Mouse (Mus musculus): ENCODE data around the gene Robo1.

Robo1 gene

GRCm38 (mm10) chr16:72998677-72999076 is 690.6 kb downstream of the Robo1 start:
- no peak for DNase-seq (ENCODE audit: low read depth, low spot score)

DNA sequence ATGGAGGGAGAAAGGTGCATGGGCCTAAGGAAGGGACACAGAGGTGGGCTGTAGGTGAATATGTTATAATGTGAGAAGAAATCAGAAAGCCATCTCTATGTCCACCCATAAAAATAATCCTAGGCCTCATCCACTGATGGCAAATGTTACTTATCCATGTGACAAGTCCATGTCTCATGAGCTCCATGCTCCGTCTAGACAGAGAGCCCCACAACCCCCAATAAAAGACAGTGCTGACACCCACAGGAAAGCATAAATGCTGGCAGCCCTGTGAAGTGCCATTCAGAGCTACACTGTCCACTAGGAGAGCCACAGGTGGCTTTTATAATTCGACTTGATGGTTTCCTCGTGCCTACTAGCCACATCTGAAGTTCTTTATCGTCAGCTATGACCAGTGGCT is 694.6 kb downstream of the Robo1 start:
- DNase-seq (ENCODE audit: low read depth, low spot score), result no peak

DNA sequence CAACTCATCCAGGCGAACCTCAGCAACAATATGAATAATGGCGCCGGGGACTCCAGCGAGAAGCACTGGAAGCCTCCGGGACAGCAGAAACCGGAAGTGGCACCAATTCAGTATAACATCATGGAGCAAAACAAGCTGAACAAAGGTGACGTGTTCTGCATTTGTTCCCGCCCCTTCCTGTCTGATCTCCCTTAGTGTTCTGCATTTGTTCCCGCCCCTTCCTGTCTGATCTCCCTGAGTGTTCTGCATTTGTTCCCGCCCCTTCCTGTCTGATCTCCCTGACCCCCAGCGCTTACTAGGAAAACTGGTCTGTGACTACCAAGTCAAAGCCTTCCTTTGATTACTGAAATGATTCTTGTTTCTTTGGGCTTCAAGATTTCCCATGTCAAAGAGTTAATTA is 696.5 kb downstream of the Robo1 start:
- no peak for DNase-seq (ENCODE audit: low read depth, low spot score)

- no peak for DNase-seq (ENCODE audit: low read depth, low spot score)
Measured at GRCm38 (mm10) chr16:73005831-73006230, 697.7 kb downstream of the Robo1 start.

DNA sequence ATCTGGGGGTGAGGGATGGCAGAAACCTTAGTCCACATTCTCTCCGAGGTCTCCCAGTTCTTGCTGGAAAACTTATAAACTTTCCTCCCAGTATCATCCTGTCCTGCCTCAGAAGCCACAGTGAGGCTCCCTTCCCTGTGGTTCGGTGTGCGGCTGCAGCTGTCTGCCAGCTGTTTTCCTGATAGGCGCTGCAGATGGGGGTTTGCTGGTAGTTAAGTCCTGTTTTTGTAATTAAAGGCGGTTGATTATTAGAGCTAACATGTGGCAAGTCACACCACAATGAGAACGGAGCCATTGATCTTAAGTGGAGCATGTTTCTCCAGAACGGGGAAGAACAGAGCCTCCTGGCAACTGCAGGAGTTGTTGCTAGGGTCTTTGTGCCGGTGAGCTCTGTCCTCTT is 699.3 kb downstream of the Robo1 start:
- no peak for DNase-seq (ENCODE audit: low read depth, low spot score)

- no peak for DNase-seq (ENCODE audit: low read depth, low spot score)
Measured at GRCm38 (mm10) chr16:73011313-73011712, 703.2 kb downstream of the Robo1 start.

DNA sequence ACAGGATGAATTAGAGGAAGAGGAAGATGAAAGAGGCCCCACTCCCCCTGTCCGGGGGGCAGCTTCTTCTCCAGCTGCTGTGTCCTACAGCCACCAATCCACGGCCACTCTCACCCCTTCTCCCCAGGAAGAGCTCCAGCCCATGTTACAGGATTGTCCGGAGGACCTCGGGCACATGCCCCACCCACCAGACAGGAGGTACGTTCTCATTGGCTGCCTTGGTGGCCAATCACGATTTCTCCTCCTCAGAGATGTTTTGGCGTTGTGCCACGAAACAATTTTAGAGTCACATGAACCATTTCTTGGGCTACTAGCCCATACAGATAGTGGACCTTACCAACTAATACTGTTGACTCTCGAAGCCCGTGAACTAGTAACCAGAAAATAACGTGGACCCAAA is 704.8 kb downstream of the Robo1 start:
- no peak for DNase-seq (ENCODE audit: low read depth, low spot score)

DNA sequence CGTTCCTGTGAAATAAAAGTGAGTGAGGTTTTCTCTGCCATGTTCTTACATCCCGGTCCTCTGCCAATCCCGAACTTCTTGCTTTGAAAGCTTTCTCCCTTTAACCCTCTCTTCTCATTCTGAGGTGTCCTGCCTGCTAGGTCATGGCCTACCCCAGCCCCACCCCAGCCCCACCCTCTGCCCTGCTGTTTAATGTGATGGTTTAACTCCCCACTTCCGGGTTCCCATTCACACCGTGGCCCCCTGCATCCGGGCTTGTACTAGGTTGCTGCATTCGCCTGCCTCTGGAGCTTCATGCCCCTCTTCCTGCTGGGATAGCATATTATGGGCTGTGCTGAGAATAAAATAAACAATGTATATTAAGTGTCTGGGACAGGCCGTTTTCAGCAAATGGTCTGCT is 706.4 kb downstream of the Robo1 start:
- no peak for DNase-seq (ENCODE audit: low read depth, low spot score)

DNA sequence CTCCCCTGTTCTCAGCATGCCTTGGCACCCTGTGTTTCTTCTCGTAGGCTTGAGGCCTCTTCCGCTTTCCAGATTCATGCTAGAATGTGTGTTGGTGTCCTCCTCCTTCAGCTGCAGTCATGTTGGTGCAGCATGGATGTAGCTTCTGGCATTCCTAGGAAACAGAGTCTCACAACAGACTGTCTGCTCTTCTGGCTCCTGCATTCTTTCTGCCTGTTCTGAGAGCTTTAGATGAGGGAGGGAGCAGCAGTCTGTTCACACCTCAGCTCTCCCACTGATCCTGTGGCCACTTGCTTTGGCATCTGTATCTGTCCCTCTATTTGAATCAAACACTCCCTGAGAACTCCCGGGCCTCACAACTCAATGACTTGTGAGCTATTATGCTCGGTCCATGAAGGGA is 707.9 kb downstream of the Robo1 start:
- DNase-seq (ENCODE audit: low read depth, low spot score), result peak; percentile 57

- no peak for DNase-seq (ENCODE audit: low read depth, low spot score)
Measured at GRCm38 (mm10) chr16:73016801-73017200, 708.7 kb downstream of the Robo1 start.

GRCm38 (mm10) chr16:73024326-73024725 is 716.2 kb downstream of the Robo1 start:
- peak; percentile 18 for DNase-seq (ENCODE audit: low read depth, low spot score)

- peak; percentile 25 for DNase-seq (ENCODE audit: low read depth, low spot score)
Measured at GRCm38 (mm10) chr16:73027692-73028091, 719.6 kb downstream of the Robo1 start.

DNA sequence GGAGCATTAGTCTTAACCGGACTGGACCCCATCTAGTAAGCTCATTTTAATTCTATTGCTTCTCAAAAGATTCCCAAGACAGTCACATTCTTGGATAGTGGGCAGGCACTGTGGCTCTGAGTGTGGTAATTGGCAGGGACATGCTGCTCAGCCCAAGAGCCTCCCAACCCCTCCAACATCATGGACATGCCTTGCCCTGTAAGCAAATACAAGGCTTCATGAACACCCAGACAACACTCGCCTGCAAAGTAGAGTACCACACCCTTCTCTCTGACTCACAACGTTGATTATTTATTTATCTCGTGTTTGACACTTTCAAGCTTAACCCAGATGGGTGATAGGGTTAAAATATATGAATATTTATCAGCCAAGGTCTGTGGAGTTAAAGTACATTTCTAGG is 722.9 kb downstream of the Robo1 start:
- no peak for DNase-seq (ENCODE audit: low read depth, low spot score)

GRCm38 (mm10) chr16:73035210-73035985 is 727.3 kb downstream of the Robo1 start:
- peak; percentile 90 for DNase-seq (ENCODE audit: low read depth, low spot score)

DNA sequence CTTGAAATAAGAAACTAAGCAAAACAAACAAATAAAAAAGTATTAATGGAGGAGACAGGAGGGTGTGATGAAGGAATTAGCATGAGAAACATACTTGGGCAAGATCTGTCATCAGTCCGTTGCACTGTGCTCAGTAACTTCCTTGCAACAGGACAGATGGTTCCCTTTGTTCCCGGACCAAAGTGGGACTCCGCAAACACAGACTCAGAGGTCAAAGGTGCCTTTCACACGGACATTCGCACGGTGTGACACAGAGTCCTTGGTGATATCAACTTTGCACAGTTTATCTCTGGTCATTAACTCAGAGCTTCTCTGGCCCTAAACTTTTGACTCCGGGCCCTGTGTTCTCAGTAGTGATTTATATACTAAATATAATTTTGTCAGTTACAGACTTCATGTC is 730.4 kb downstream of the Robo1 start:
- DNase-seq (ENCODE audit: low read depth, low spot score), result no peak

GRCm38 (mm10) chr16:73062461-73062860 is 754.4 kb downstream of the Robo1 start:
- no peak for DNase-seq (ENCODE audit: low read depth, low spot score)

GRCm38 (mm10) chr16:73067782-73068181 is 759.7 kb downstream of the Robo1 start:
- DNase-seq (ENCODE audit: low read depth, low spot score), result no peak

GRCm38 (mm10) chr16:73072047-73072446 is 763.9 kb downstream of the Robo1 start:
- DNase-seq (ENCODE audit: low read depth, low spot score), result no peak

DNA sequence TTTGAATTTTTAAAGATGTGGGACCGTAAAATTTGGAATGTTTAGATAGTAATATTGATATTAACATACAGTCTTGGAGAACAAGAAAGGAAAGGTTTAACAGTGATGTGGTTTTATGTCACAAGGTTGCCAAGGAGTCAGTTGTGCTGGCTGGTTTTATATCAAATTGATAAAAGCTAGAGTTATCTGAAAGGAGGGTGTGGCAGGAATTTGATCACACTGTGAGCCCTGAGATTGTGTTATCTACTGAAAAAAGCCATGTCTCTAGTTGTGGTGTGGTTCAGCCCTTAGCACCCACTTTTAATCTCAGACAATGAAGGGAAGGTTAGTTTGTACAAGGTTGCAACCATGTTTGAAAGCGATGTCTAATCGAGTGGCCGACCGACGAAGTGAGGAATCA is 764.8 kb downstream of the Robo1 start:
- DNase-seq (ENCODE audit: low read depth, low spot score), result no peak

- DNase-seq (ENCODE audit: low read depth, low spot score), result no peak
Measured at GRCm38 (mm10) chr16:73082420-73082819, 774.3 kb downstream of the Robo1 start.

DNA sequence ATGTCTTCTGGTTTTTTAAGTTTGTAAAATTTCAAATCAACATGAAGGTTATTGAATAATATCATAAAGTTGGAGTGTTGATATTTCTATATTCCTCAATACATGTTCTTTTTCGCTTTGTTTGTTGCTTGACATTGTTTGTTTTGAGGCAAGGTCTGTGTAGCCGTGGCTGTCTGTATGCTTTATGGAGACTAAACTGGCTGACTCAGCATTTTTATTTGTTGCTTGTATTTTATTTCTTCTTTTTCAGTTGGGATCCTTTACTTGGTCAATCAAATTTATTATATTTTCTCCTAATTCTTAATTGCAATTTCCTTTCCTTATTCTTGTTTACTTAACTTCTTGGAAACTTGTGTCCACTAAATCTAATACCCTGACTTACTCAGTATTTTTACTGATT is 775.0 kb downstream of the Robo1 start:
- DNase-seq (ENCODE audit: low read depth, low spot score), result no peak
